Mouse (Mus musculus) lung, adult 2 months (tissue): Measurements from ENCODE around the gene Nln. TPM values are rescaled to one million over a fixed set of nuclear protein-coding genes. Genes with fewer than 3 reads are reported as not detected.

Experiments used
- DNase-seq: peaks from one replicate; pipeline ENCODE4 v3.0.0; 2022
- H3K4me1 ChIP-seq: fragments of 200-500 bp; 2 replicates; pipeline ENCODE4 v1.6.1; 2011; ENCODE audit warnings: low read length; ENCODE audit not compliant: control insufficient read depth, insufficient read depth
- H3K4me3 ChIP-seq: fragments of 200-500 bp; replicated peaks from 2 replicates; pipeline ENCODE3; 2011; ENCODE audit warnings: low read depth, mild to moderate bottlenecking, control low read depth, low read length; ENCODE audit errors: extremely low read depth
- CTCF ChIP-seq: fragments of 200-500 bp; IDR thresholded peaks from 2 replicates; pipeline ENCODE4 v1.5.1; 2011; ENCODE audit warnings: mild to moderate bottlenecking, low read length, control low read depth; ENCODE audit not compliant: insufficient read depth
- POLR2A ChIP-seq: fragments of 200-500 bp; IDR thresholded peaks from 2 replicates; pipeline ENCODE4 v1.6.1; 2011; ENCODE audit warnings: low read depth, mild to moderate bottlenecking, control low read depth, low read length, borderline replicate concordance; ENCODE audit errors: extremely low read depth
- WGBS: fragments of 180-500 bp; shearing (Covaris S2); methylation state at CpG from one replicate; pipeline ENCODE4 v1.1.7; 2018; 5-methylcytosine and 5-hydroxymethylcytosine counted together
- polyA plus RNA-seq: library from polyadenylated mRNA; depleted of rRNA; stranded (reverse); fragments of >200 nt; gene quantifications from 2 replicates; pipeline ENCODE4 v1.2.3, GENCODE M21; 2012

Nln gene
- polyA plus RNA-seq, 1 experiment, result 12.4 TPM

- TF ChIP-seq CTCF (no peak), POLR2A (no peak)
- Histone ChIP-seq H3K4me3 (no peak overlapping the region), H3K4me1 (peaks cover 16% of the 10 kb centered on the region; the same call in 1 of the 2 replicates)
- no peak for DNase-seq
- 92% methylated on average over 9 of the region's 9 CpGs for WGBS
Observed at GRCm38 (mm10) chr13:104072351-104072750, 37.1 kb downstream of the Nln start.

- WGBS, result 34% methylated on average over 3 of the region's 3 CpGs
- DNase-seq, result no peak
- TF ChIP-seq CTCF, result no peak
- no peak for TF ChIP-seq POLR2A
- peaks cover 16% of the 10 kb centered on the region for H3K4me1 ChIP-seq
- H3K4me3 ChIP-seq, result no peak overlapping the region
Observed at GRCm38 (mm10) chr13:104070703-104071102, 38.7 kb downstream of the Nln start.

GRCm38 (mm10) chr13:104069216-104069615, 40.2 kb downstream of the Nln start:
- no peak for DNase-seq
- TF ChIP-seq CTCF, result no peak
- no peak for TF ChIP-seq POLR2A
- WGBS, result 50% methylated on average over 11 of the region's 11 CpGs
- Histone ChIP-seq H3K4me3 (no peak overlapping the region), H3K4me1 (peaks cover 14% of the 10 kb centered on the region)

- 74% methylated on average over 2 of the region's 2 CpGs for WGBS
- Histone ChIP-seq H3K4me1 (peaks cover 16% of the 10 kb centered on the region), H3K4me3 (no peak overlapping the region)
- DNase-seq, result no peak
- TF ChIP-seq CTCF (no peak), POLR2A (no peak)
Observed at GRCm38 (mm10) chr13:104065649-104066347, 43.6 kb downstream of the Nln start.

- Histone ChIP-seq H3K4me3 (no peak overlapping the region), H3K4me1 (peaks cover 7% of the 10 kb centered on the region)
- WGBS, result 89% methylated on average over 9 of the region's 9 CpGs
- no peak for TF ChIP-seq CTCF
- no peak for TF ChIP-seq POLR2A
- no peak for DNase-seq
Observed at GRCm38 (mm10) chr13:104063061-104063460, 46.4 kb downstream of the Nln start.

GRCm38 (mm10) chr13:104061975-104062750, 47.3 kb downstream of the Nln start:
- WGBS, result 53% methylated on average over 2 of the region's 2 CpGs
- Histone ChIP-seq H3K4me1 (peaks cover 7% of the 10 kb centered on the region), H3K4me3 (no peak overlapping the region)
- TF ChIP-seq CTCF (no peak), POLR2A (no peak)
- no peak for DNase-seq

- Histone ChIP-seq H3K4me3 (no peak overlapping the region), H3K4me1 (peaks cover 7% of the 10 kb centered on the region)
- no peak for DNase-seq
- WGBS, result 87% methylated on average over 1 of the region's 1 CpGs
- no peak for TF ChIP-seq CTCF
- TF ChIP-seq POLR2A, result no peak
Observed at GRCm38 (mm10) chr13:104060231-104060630, 49.2 kb downstream of the Nln start.

GRCm38 (mm10) chr13:104059536-104059935, 49.9 kb downstream of the Nln start:
- TF ChIP-seq CTCF (no peak), POLR2A (no peak)
- WGBS, result 70% methylated on average over 4 of the region's 4 CpGs
- peaks cover 7% of the 10 kb centered on the region for H3K4me1 ChIP-seq
- H3K4me3 ChIP-seq, result no peak overlapping the region
- no peak for DNase-seq

GRCm38 (mm10) chr13:104058761-104059160, 50.7 kb downstream of the Nln start:
- WGBS, result 89% methylated on average over 9 of the region's 9 CpGs
- DNase-seq, result no peak

More at GRCm38 (mm10) chr13:104058761-104059160, 50.7 kb downstream of the Nln start:
- peaks cover 7% of the 10 kb centered on the region for H3K4me1 ChIP-seq
- H3K4me3 ChIP-seq, result no peak overlapping the region
- no peak for TF ChIP-seq POLR2A
- no peak for TF ChIP-seq CTCF
